Mouse (Mus musculus) E14TG2a.4 (cell line): ENCODE results near the gene Kcnip1.

Experiments
- CTCF ChIP-seq: conservative IDR thresholded peaks from 2 replicates; pipeline ENCODE4 v1.5.1; 2014; ENCODE audit warnings: low read length
- NANOG ChIP-seq: IDR thresholded peaks from 2 replicates; pipeline ENCODE4 v1.6.1; 2014; ENCODE audit warnings: borderline replicate concordance, low read length, mixed read lengths

DNA sequence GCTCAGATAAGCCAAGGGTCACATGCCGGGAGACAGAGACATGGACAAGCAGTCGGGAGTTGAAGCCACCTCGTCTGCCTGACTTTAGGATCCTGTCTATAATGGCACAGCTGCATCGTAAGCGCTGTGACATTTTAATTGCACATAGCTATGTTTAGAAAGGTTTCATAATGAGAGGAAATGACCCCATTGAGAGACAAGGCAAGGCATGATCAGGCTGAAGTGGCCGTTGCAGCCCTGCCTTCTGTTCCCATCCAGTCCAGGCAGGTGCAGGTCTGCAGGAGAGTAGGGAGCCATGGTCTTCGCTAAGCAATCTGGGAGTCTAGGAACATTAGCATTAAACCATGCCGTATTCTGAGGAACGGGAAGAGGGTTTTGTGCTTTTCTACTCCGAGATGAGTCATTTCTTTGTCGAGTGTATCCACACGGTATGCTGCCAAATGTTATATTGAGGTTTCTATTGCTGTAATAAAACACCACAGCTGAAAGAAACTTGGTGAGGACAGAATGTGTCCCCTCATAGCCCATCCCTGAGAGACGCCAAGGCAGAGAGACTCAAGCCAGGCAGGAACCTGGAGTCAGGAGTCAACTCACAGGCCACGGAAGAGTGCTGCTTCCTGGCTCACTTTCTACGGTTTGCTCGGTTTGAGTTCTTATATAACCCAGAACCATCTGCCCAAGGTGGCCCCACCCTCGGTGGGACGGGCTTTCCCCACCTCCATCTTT is 60.4 kb downstream of the Kcnip1 start:
- TF ChIP-seq CTCF, result no peak
- no peak for TF ChIP-seq NANOG
